Mouse (Mus musculus) bone marrow macrophage, adult 2 months (primary cell): Measurements from ENCODE around the gene Eif4e.

Source experiments
- CTCF ChIP-seq: IDR thresholded peaks from 2 replicates; pipeline ENCODE4 v1.5.1; 2012; ENCODE audit warnings: low read depth, mild to moderate bottlenecking, low read length, moderate library complexity
- POLR2A ChIP-seq: IDR thresholded peaks from 2 replicates; pipeline ENCODE4 v1.6.1; 2012; ENCODE audit warnings: mild to moderate bottlenecking, low read depth, low read length, borderline replicate concordance

DNA sequence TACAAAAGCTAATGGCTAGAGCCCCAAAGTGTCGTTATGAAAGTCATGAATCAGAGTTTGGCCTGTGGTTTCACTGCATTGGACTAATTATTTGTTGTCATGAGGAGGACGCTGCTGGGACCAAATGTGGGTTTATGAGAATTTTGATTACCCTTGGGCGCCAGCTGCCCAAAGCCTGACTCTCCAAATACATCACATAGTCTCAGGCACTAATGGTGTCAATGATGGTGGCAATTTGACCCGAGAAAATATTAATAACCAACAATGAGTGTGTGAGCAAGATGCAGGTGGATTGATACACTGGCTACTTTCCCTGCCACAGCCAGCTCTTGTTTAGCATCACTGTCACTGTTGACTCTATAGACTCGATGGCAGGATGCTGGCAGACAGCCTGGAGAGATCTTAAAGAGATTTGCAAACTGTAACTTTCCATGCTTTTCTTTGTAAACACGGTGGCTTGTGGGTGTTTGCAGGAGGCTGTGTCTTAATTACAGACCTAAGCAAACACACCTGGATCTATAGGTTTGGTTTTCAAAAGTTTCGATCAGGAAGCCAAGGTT is 65.9 kb downstream of the Eif4e start:
- TF ChIP-seq CTCF: no peak
- TF ChIP-seq POLR2A: no peak
